Mouse (Mus musculus): ENCODE results near the gene 1110051M20Rik. TPM values are rescaled to one million over a fixed set of nuclear protein-coding genes. Genes with fewer than 3 reads are reported as not detected.
A peak's percentile ranks its signal among the peaks of the same experiment; 100 is the strongest.

The 1110051M20Rik gene
- polyA plus RNA-seq, 1 experiment from 2014 or later = 102 TPM

DNA sequence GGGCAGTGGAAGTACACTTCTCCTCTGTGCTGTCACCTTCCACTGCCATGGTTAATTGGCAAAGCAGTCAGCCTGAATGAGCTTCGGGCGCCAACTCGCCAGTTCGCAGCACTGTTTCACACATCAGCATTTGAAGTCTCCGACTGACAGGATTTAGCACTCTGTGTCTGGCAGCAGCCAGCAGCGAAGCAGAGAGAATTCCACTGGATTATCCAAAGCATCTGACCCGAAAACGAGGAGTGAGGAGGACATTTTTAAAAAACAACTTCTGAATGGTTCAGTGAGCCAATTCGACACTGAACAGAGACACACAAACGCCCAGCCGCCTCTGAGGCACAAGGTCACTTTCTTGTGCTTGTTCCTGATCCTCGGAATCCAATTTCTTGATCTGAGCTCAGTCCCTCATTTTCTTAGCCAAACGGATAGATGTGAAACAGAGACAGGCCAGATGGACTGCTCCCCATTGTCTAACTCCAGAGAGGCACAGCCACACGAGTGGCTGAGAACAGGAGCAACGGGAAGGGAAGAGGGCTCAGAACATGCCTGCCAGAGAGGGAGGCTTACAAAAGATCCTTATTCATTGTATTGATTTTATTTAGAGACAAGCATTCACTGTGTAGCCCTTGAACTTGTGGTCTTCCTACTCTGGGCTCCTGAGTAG, 119.6 kb downstream of the 1110051M20Rik start:
- no peaks in the 10 kb centered on the region for H3K9me3 ChIP-seq (ENCODE audit: control insufficient read depth, low read length)
- ATAC-seq (replicated peaks; ENCODE audit: low FRiP score) = peak; percentile 45
- no peaks in the 10 kb centered on the region for H3K36me3 ChIP-seq (ENCODE audit: control insufficient read depth, insufficient read depth, low read length)
- 0 out of 2 replicates have a peak overlapping the region, but pooled peaks have one; percentile 7 for H3K9ac ChIP-seq (ENCODE audit: low read length)
- H3K4me3 ChIP-seq (ENCODE audit: low read depth, low read length) = no peak overlapping the region
- no peak overlapping the region for H3K4me2 ChIP-seq (ENCODE audit: low read depth, low read length, severe bottlenecking)
- peak; percentile 66 for DNase-seq (ENCODE audit: low spot score)
- H3K4me1 ChIP-seq (replicated peaks; ENCODE audit: control insufficient read depth, insufficient read depth, low read length) = peaks cover 24% of the 10 kb centered on the region
- H3K27ac ChIP-seq (ENCODE audit: low read depth, low read length) = peak overlapping the region; percentile 73
- no peaks in the 10 kb centered on the region for H3K27me3 ChIP-seq (ENCODE audit: control insufficient read depth, insufficient read depth, low read length)
- WGBS = 33% methylated on average over 15 of the region's 15 CpGs

DNA sequence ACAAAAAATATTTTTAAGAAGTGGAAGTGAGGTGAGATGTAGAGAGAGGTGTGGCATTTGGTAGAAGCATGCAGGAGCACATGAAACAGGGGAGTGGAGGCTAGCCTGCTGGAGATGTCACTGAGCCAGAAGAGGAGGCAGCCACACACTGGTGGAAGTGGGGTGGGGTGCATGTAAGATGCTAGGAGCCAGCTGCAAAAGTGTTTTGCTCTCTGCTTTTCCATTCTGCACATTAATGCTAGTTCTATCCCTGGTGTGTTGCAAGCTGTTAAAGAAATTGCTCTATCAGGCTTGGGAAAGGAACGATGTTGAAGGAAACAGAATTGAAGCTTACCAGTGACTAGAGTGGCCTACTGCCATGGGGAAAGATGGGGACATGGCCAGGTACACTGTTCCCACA, 120.2 kb downstream of the 1110051M20Rik start:
- peaks cover 24% of the 10 kb centered on the region for H3K4me1 ChIP-seq (replicated peaks; ENCODE audit: control insufficient read depth, insufficient read depth, low read length)

DNA sequence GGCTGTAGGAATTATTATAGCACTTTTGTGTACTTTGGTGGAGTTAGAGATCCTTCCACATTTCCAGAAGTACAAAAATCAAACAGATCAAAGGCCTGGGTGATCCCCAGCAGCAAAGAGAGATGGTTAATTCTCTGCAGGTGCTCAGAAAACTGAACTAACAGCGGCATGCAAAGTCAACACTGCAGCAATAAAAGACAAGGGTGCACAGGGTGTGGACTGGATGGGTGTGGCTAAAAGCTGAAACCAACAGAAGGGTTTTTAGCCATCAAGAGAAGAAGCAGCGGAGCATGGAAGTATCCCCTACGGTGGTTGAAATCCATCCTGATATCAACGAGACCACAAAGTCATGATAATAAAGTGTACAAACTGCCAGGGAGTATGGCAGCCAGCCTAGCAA, 122.0 kb downstream of the 1110051M20Rik start:
- whole genome bisulfite sequencing = 84% methylated on average over 4 of the region's 4 CpGs
- Histone ChIP-seq H3K27me3 (ENCODE audit: control insufficient read depth, insufficient read depth, low read length) (no peaks in the 10 kb centered on the region), H3K4me1 (replicated peaks; ENCODE audit: control insufficient read depth, insufficient read depth, low read length) (peaks cover 15% of the 10 kb centered on the region), H3K9ac (ENCODE audit: low read length) (no peak overlapping the region), H3K4me3 (ENCODE audit: low read depth, low read length) (no peak overlapping the region), H3K4me2 (ENCODE audit: low read depth, low read length, severe bottlenecking) (no peak overlapping the region), H3K9me3 (ENCODE audit: control insufficient read depth, low read length) (no peaks in the 10 kb centered on the region), H3K27ac (ENCODE audit: low read depth, low read length) (no peak overlapping the region), H3K36me3 (ENCODE audit: control insufficient read depth, insufficient read depth, low read length) (no peaks in the 10 kb centered on the region)
- DNase-seq (ENCODE audit: low spot score) = no peak
- ATAC-seq (replicated peaks; ENCODE audit: low FRiP score) = no peak

More for the DNA sequence above, 120.2 kb downstream of the 1110051M20Rik start:
- H3K9me3 ChIP-seq (ENCODE audit: control insufficient read depth, low read length) = no peaks in the 10 kb centered on the region
- H3K4me3 ChIP-seq (ENCODE audit: low read depth, low read length) = no peak overlapping the region
- H3K27me3 ChIP-seq (ENCODE audit: control insufficient read depth, insufficient read depth, low read length) = no peaks in the 10 kb centered on the region
- DNase-seq (ENCODE audit: low spot score) = no peak
- no peaks in the 10 kb centered on the region for H3K36me3 ChIP-seq (ENCODE audit: control insufficient read depth, insufficient read depth, low read length)
- WGBS = 71% methylated on average over 1 of the region's 1 CpGs
- peak overlapping the region; percentile 73 for H3K27ac ChIP-seq (ENCODE audit: low read depth, low read length)
- H3K4me2 ChIP-seq (ENCODE audit: low read depth, low read length, severe bottlenecking) = no peak overlapping the region
- no peak for ATAC-seq (replicated peaks; ENCODE audit: low FRiP score)
- H3K9ac ChIP-seq (ENCODE audit: low read length) = 0 out of 2 replicates have a peak overlapping the region, but pooled peaks have one; percentile 7

DNA sequence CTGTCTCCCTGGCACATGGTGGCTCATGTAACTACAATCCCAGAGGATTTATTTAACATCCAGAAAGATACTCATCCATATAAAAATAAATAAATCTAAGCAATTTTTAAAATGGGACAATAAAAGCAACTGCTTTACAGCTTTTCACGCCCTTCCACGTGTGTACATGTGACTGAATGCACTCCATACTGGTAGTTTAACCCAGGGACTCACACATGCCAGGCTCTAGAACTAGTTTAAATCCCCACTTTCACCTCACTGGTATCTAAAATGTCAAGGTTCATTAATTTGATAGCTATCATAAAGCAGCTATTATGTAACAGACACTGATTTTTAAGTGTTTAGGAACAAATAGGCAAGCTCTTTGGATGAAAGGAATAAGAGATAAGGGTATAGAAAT, 122.6 kb downstream of the 1110051M20Rik start:
- H3K36me3 ChIP-seq (ENCODE audit: control insufficient read depth, insufficient read depth, low read length) = no peaks in the 10 kb centered on the region
- DNase-seq (ENCODE audit: low spot score) (no peak), ATAC-seq (replicated peaks; ENCODE audit: low FRiP score) (no peak)
- H3K4me3 ChIP-seq (ENCODE audit: low read depth, low read length) = no peak overlapping the region
- H3K27me3 ChIP-seq (ENCODE audit: control insufficient read depth, insufficient read depth, low read length) = no peaks in the 10 kb centered on the region
- H3K9ac ChIP-seq (ENCODE audit: low read length) = no peak overlapping the region
- no peak overlapping the region for H3K4me2 ChIP-seq (ENCODE audit: low read depth, low read length, severe bottlenecking)
- H3K27ac ChIP-seq (ENCODE audit: low read depth, low read length) = no peak overlapping the region
- H3K9me3 ChIP-seq (ENCODE audit: control insufficient read depth, low read length) = no peaks in the 10 kb centered on the region
- peaks cover 11% of the 10 kb centered on the region for H3K4me1 ChIP-seq (replicated peaks; ENCODE audit: control insufficient read depth, insufficient read depth, low read length)
- WGBS = 89% methylated on average over 2 of the region's 2 CpGs

DNA sequence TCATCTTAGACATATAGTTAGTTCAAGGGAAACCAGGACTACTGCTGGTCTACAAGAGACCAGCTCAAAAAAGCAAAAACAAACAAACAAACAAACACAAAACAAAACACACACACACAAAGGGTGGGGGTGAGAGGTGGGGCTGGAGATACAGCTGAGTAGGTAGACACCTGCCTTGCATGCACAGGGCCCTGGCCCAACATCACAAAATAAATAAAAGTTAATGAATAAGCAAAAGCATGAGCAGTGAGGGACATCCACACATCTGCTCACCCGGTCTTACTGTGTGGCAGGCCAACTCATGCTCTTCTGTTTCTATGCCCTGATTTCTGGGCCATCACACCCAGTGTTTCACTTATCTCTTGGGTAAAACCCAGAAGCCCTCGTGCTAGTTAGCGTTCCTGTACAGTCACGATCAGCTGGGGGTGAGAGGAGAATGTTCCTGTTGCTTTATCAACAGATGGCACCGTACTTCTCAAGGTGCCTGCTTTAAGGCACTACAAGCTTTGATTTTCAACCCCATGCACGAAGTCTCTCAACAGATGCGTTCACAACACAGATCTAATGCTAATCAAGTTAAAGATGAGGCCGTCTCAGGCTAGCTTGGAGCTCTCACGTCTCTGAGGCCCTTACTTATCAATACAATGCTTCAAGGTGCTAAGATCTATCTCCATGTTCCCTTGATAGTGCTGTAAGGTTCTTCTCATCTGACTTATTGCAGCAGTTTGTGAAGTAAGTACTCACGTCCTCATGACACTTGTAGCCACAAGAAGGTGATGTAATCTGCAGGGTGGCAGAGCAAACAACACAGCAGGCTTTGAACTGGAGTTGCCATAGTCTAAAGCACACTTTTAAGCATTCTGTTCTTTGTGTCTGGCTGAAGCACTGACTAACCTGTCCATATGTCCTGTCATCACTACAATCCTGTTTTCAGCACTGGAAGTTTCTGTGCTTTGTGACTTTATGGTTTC, 123.7 kb downstream of the 1110051M20Rik start:
- H3K27me3 ChIP-seq (ENCODE audit: control insufficient read depth, insufficient read depth, low read length) = no peaks in the 10 kb centered on the region
- H3K9ac ChIP-seq (ENCODE audit: low read length) = no peak overlapping the region
- no peak for DNase-seq (ENCODE audit: low spot score)
- no peaks in the 10 kb centered on the region for H3K36me3 ChIP-seq (ENCODE audit: control insufficient read depth, insufficient read depth, low read length)
- H3K9me3 ChIP-seq (ENCODE audit: control insufficient read depth, low read length) = no peaks in the 10 kb centered on the region
- no peak overlapping the region for H3K27ac ChIP-seq (ENCODE audit: low read depth, low read length)
- no peak overlapping the region for H3K4me2 ChIP-seq (ENCODE audit: low read depth, low read length, severe bottlenecking)
- H3K4me3 ChIP-seq (ENCODE audit: low read depth, low read length) = no peak overlapping the region
- ATAC-seq (replicated peaks; ENCODE audit: low FRiP score) = no peak
- H3K4me1 ChIP-seq (replicated peaks; ENCODE audit: control insufficient read depth, insufficient read depth, low read length) = peaks cover 12% of the 10 kb centered on the region
- WGBS = 91% methylated on average over 10 of the region's 10 CpGs

DNA sequence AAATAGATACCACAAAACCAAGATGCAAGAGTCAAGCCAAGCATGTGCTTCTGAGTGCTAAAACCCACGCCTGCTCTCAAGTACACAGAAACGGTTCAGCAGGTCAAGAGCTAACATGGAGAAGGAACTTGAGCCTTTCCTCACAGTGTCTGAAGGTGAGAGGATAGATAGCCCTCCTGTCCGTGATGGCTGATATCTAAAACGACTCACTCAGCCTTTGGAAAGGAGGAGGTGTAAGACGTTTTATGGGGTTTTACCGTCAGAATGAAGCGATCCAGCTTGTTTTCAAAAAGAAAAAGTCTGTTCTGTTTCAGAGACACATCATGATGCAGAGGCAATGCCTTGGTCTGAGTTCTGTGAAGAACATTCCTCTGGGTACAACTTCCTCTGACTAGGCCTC, 130.3 kb downstream of the 1110051M20Rik start:
- no peak overlapping the region for H3K27ac ChIP-seq (ENCODE audit: low read depth, low read length)
- DNase-seq (ENCODE audit: low spot score) (no peak), ATAC-seq (replicated peaks; ENCODE audit: low FRiP score) (no peak)
- H3K36me3 ChIP-seq (ENCODE audit: control insufficient read depth, insufficient read depth, low read length) = no peaks in the 10 kb centered on the region
- 0 out of 2 replicates have a peak, but pooled peaks cover 4% of the 10 kb centered on the region for H3K4me1 ChIP-seq (replicated peaks; ENCODE audit: control insufficient read depth, insufficient read depth, low read length)
- no peak overlapping the region for H3K4me2 ChIP-seq (ENCODE audit: low read depth, low read length, severe bottlenecking)
- H3K9me3 ChIP-seq (ENCODE audit: control insufficient read depth, low read length) = no peaks in the 10 kb centered on the region
- 88% methylated on average over 7 of the region's 7 CpGs for WGBS
- H3K9ac ChIP-seq (ENCODE audit: low read length) = no peak overlapping the region
- no peak overlapping the region for H3K4me3 ChIP-seq (ENCODE audit: low read depth, low read length)
- H3K27me3 ChIP-seq (ENCODE audit: control insufficient read depth, insufficient read depth, low read length) = no peaks in the 10 kb centered on the region

DNA sequence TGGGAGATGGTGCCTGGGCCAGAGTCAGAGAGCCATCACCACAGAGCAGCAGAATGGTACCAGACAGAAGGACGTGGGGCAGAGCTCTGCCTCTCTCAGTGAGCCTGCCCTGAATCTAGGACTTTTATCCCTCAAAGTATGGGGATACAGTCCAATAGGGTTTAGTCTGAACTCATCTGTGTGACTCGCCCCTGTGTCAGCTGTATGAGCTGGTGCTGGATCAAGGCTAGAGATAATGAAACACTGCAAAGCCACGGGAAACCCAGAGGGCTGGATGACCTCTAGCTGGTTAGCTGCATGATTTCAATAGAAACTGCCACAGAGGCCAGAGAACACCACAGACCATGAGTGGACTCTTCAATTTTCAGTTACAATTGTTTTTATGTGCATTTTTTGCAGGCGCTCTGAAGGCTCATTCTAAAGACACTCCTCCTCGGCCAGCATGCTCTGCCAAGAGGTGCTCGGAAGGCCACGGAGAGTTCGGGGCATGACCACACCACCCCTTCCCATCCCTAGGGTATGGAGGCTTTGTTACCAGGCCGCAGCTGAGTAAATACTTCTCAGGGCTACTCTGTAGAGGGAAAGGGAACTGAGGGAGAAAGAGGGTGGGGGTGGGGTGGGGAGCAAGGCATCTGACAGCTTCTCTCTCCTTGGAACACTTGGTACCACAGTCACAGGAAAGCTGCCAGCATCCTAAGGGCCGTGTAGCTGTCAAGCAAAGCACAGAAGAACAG, 131.8 kb downstream of the 1110051M20Rik start:
- H3K4me2 ChIP-seq (ENCODE audit: low read depth, low read length, severe bottlenecking) = no peak overlapping the region
- no peaks in the 10 kb centered on the region for H3K9me3 ChIP-seq (ENCODE audit: control insufficient read depth, low read length)
- H3K4me1 ChIP-seq (replicated peaks; ENCODE audit: control insufficient read depth, insufficient read depth, low read length) = 0 out of 2 replicates have a peak, but pooled peaks cover 4% of the 10 kb centered on the region
- no peak overlapping the region for H3K4me3 ChIP-seq (ENCODE audit: low read depth, low read length)
- H3K27me3 ChIP-seq (ENCODE audit: control insufficient read depth, insufficient read depth, low read length) = no peaks in the 10 kb centered on the region
- no peaks in the 10 kb centered on the region for H3K36me3 ChIP-seq (ENCODE audit: control insufficient read depth, insufficient read depth, low read length)
- DNase-seq (ENCODE audit: low spot score) (no peak), ATAC-seq (replicated peaks; ENCODE audit: low FRiP score) (no peak; the same call in 1 of the 2 replicates)
- H3K9ac ChIP-seq (ENCODE audit: low read length) = no peak overlapping the region
- H3K27ac ChIP-seq (ENCODE audit: low read depth, low read length) = peak overlapping the region; percentile 26; the same call in 1 of the 2 replicates
- WGBS = 49% methylated on average over 10 of the region's 10 CpGs

DNA sequence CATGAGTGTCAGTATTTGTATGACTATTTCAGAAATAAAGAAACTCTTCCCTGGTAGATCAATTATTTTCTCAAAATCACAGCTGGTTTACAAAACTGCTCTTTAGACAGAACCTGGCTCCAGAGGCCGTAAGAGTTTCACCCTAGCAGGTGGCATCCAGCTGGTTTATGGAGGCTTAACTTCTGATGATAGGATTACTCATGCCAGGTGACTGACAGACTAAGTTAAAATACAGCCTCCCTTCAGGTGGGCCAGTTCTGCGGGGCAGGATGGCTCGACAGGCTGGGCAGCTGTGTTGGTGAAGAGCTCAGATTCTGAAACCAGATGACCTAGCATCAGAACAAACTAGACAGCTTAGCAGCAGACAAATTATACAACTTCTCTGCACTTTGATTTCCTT, 135.0 kb downstream of the 1110051M20Rik start:
- Histone ChIP-seq H3K9ac (ENCODE audit: low read length) (no peak overlapping the region), H3K9me3 (ENCODE audit: control insufficient read depth, low read length) (no peaks in the 10 kb centered on the region), H3K27me3 (ENCODE audit: control insufficient read depth, insufficient read depth, low read length) (no peaks in the 10 kb centered on the region), H3K4me3 (ENCODE audit: low read depth, low read length) (no peak overlapping the region), H3K4me2 (ENCODE audit: low read depth, low read length, severe bottlenecking) (no peak overlapping the region), H3K36me3 (ENCODE audit: control insufficient read depth, insufficient read depth, low read length) (no peaks in the 10 kb centered on the region), H3K4me1 (replicated peaks; ENCODE audit: control insufficient read depth, insufficient read depth, low read length) (0 out of 2 replicates have a peak, but pooled peaks cover 3% of the 10 kb centered on the region), H3K27ac (ENCODE audit: low read depth, low read length) (no peak overlapping the region)
- ATAC-seq (replicated peaks; ENCODE audit: low FRiP score) = no peak
- DNase-seq (ENCODE audit: low spot score) = no peak
- 71% methylated on average over 3 of the region's 3 CpGs for WGBS
